Mouse (Mus musculus) c-Kit-negative CD71-positive TER-119-positive erythroid progenitor cells, embryonic 14.5 days (primary cell): ENCODE measurements around the gene Vps26b.

Source experiments
- DNase-seq: peaks from one replicate; pipeline ENCODE4 v3.0.0-alpha.2; 2013; ENCODE audit warnings: low read depth, low spot score

The Vps26b gene

GRCm38 (mm10) chr9:27029828-27030762 is at the start of gene Vps26b, which contains the start of gene Ncapd3:
Gene Vps26b (minus strand): TSS chr9:27030065.
Gene Ncapd3 (plus strand): TSS chr9:27030175.
- DNase-seq = peak; percentile 97

- no peak for DNase-seq
Observed at GRCm38 (mm10) chr9:27075812-27076211, 45.9 kb upstream of the Vps26b start.

DNA sequence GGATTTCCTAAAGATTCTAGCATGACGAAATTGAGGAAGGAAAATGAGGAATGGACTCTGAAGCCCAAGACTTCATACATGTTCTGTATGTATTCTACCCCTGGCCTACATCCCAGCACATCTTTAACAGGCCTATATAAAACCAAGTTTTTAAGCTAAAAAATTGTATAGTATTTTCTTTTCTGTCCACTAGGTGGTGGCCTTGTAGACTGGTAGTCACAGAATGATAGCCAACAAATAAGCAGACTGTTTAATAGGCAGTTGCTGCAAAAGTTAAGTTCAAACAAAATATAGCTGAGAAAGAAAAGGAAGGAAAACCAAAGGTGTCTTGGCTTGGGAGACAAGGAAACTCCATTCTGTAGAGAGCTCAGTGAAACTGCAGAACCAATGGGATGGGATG is 44.8 kb upstream of the Vps26b start:
- no peak for DNase-seq

DNA sequence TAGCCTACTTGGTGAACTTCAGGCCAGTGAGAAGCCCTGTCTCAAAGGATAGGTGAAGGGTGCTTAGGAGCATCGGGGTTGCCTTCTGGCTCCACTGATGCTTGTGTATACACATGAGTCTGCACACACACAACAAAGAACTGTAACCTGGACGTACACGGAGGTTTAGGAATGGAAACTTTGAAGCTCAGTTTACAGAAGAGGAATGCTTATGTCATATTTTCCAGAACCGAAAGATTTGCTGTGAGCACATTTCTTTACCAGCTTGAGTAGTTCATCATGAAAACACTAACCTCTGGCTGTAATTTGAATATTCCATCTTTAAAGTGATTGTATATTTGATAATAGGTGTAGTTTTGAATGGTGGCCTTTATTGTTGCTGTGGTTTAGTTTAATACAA is 41.0 kb upstream of the Vps26b start:
- DNase-seq = no peak

DNA sequence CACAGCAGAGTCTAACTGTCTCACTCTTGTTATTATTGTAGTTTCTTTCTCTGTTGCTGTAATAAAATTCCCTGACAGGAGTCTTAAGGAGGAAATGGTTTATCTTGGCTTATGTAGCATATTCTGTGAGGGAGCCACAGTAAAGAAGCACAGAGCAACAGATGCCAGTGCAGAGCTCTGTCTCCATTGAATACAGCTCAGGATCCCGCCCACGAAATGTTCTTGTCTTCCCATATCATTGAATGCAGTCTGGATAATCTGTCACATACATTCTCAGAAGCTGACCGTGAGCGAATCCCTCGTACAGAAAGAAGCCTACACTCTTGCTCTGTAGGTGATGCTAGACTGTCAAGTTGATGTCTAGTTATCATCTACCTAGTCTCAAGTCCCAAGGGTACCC is 28.5 kb upstream of the Vps26b start:
- DNase-seq = no peak

GRCm38 (mm10) chr9:27049492-27049891 is 19.6 kb upstream of the Vps26b start:
- DNase-seq = no peak

DNA sequence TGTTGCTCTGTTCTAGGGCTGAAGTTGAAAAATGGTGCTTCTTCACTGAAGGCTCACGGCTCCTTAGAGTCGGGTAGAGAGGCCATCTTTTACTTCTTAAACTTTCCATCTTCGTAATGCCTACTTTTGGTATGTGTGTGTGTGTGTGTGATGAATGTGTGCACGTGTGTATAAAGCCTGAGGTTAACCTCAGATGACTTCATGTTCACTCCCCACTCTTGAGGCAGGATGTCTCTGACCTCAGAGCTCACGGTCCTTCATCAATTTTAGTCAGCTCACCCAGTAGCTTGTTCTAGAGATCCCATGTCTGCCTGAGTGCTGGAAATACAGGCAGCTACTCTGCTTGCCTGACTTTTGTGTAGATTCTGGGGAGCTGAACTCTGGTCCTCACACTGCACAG is 14.0 kb upstream of the Vps26b start:
- no peak for DNase-seq

DNA sequence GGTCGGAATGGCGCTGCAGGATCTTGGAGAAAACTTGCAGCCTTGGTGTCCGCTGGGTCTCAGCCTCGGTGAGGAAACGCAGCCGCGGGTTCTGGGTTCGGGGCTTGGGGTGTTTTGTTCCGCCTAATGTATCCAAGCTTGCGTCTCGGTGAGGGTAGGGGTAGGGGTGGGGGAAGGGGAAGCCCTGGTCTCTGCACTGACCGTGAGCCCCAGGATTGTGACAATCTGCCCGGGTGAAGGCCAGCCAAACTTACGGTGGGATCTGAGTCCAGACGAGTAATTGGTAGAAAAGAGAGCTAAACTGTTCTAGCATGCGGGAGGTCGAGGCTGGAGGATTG is 867 bp upstream of the Vps26b start:
- no peak for DNase-seq

- no peak for DNase-seq
Observed at GRCm38 (mm10) chr9:27029022-27029827, 640 bp downstream of the Vps26b start.

DNA sequence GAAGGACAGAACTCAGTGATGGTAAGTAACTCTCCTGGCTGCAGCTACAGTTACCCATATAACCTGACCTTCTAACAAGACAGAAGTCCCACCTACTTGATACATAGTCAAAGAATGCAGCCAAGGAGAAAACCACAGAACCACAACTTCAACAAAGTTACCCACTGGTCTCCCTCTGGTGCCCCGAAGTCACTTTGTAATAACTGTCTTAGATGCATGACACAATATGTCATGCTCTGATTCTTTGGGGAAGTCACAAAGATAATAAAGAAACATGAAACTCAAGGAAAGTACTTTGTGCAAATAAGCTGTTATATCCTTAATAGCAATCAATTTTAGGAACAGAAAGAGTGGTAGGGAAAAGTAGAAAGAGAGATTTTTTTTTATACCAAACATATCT is 3.2 kb downstream of the Vps26b start:
- no peak for DNase-seq

GRCm38 (mm10) chr9:27023681-27024080 is 6.2 kb downstream of the Vps26b start:
- no peak for DNase-seq

GRCm38 (mm10) chr9:27018961-27019360 is 10.9 kb downstream of the Vps26b start:
- DNase-seq = no peak

- no peak for DNase-seq
Observed at GRCm38 (mm10) chr9:27011572-27011971, 18.3 kb downstream of the Vps26b start.

DNA sequence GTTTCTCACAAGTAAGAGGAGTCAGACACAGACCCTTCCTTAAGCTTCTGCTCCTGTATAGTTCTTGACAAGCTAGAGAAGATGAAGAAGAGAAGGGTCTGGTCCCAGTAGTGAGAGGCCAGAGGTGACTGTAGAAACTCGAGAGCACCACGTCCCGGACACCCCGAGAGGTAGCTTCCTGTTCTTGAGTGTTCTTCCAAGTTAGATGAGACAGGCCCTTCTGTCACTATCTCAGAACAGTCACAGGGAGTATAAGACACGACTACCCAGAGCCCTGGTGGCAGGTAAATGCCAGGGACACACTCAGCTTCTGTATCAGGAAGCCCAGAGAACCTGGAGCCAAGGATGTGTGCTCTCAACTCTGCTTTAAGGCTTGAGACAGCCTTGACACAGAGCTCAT is 20.6 kb downstream of the Vps26b start:
- no peak for DNase-seq

DNA sequence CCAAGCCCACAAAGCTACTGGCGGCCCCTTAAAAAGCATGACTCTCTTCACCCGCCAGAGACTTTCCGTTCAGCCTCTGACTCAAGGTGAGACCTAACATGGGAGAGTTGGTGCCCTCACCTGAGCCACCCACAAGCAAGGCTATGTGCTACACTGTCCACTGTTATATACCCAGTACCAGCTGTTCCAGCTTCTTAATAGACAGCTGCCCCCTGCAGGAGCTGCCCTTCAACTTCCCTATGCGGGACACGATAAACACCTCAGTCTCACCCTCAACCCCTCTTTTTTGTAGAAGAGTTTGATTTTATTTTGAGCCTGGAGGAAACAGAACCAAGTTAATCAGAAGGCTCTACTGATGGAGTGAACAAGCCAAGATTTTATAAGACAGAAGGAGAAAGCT is 23.0 kb downstream of the Vps26b start:
- no peak for DNase-seq

DNA sequence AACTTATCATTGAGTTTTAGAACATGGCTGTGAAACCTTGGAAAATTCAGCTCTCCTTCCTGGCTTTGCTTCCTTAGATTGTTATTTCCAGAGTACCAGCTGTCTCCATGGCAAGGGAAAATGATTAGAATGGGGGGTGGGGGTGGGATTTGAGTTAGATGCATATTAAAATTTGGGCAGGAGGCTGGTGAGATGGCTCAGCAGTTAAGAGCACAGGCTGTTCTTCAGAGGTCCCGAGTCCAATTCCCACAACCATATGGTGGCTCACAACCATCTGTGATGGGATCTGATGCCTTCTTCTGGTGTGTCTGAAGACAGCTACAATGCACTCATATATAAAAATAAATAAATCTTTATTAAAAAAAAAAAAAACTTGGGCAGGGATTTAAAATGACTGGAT is 23.9 kb downstream of the Vps26b start:
- no peak for DNase-seq

- no peak for DNase-seq
Observed at GRCm38 (mm10) chr9:27005231-27005630, 24.6 kb downstream of the Vps26b start.

DNA sequence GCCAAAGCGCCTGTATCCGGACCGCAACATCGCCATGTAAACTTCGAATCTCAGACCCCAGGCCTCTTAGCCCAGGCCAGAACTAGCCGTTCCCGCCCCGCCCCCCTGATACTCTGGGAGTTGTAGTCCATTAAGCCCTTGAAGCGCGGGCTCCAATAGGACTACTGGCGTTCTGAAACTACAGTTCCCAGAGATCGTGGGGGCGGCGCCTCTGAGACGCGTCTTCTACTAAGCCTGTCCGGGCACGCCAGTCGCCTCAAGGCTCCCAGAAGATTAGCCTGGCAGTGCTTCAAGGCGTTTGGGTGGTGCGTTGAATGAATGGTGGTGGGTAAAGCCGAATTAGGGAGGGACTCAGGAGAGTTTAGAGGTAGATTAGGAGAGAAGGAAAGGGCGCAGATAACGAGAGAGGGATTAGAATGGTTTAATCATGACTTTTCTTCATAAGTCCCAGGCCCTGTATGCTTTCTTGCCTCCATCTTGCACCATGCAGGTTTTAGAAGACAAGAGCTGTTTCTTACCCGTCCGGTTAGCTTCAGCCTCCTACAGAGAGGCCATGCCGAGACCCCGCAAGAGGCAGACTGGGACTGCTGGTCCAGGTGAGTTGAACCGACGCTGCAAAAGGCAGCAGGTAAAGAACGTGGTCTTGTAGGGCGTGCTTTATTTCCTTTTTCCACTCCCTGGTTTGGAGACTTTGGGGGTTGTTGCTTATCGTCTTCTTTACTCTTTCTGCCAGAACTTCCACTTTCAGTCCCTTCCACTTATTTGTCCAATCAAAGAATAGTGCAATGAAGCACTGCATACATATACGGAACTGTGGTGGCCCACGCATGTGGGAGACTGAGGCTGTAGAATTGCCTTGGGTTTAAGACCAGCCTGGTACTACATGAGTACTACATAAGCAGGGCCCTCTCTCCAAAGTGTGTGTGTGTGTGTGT is 30.1 kb downstream of the Vps26b start, which contains the start of the genes Acad8 and Thyn1:
Acad8 (minus strand) TSS at position 106 of the 935 bp plus-strand sequence.
Thyn1 (plus strand) TSS at position 250 of the 935 bp plus-strand sequence.
- DNase-seq = peak; percentile 91

- no peak for DNase-seq
Observed at GRCm38 (mm10) chr9:26998669-26999460, 31.0 kb downstream of the Vps26b start.

- DNase-seq = no peak
Observed at GRCm38 (mm10) chr9:26997501-26997900, 32.4 kb downstream of the Vps26b start.

DNA sequence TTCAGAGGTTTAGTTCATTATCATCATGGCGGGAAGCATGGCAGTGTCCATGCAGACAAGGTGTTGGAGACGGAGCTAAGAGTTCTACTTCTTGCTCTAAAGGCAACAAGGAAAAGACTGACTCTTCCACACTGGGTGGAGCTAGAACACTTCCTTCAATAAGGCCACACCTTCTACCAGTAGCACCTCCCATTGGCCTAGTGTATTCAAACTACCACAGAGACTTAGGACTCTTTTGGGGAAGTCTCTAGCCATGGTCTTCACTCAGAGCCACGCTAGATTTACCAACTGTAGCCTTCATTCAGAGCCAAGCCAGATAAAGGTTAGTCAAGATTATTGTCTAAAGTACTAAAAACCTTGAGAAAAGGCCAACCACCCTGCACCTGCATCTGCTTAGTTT is 32.8 kb downstream of the Vps26b start:
- DNase-seq = no peak
